Mouse (Mus musculus): ENCODE data around the gene Stap1. TPM values are rescaled to one million over a fixed set of nuclear protein-coding genes. Genes with fewer than 3 reads are reported as not detected.

Gene Stap1
- 0.09 TPM in 1 of 2 replicates, not detected in the other for polyA plus RNA-seq (2012; rRNA removed)

DNA sequence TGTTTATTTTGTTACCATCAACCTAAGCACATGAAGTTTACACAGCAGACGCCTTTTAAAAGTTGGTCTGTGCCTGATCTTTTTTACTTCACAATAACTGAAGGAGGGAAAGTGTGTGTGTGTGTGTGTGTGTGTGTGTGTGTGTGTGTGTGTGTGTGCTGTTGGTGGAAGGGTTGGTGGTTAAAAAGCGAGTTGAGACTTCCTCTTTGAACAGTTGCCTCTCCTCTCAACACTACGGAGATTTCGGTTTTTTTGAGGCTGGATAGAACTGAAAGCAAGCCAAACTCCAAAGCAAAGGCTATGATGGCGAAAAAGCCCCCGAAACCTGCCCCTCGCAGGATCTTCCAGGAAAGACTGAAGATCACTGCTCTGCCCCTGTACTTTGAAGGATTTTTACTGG lies at the start of gene Stap1:
Gene Stap1, plus strand, starts transcription at position 209 of the 400 bp plus-strand sequence.

DNA sequence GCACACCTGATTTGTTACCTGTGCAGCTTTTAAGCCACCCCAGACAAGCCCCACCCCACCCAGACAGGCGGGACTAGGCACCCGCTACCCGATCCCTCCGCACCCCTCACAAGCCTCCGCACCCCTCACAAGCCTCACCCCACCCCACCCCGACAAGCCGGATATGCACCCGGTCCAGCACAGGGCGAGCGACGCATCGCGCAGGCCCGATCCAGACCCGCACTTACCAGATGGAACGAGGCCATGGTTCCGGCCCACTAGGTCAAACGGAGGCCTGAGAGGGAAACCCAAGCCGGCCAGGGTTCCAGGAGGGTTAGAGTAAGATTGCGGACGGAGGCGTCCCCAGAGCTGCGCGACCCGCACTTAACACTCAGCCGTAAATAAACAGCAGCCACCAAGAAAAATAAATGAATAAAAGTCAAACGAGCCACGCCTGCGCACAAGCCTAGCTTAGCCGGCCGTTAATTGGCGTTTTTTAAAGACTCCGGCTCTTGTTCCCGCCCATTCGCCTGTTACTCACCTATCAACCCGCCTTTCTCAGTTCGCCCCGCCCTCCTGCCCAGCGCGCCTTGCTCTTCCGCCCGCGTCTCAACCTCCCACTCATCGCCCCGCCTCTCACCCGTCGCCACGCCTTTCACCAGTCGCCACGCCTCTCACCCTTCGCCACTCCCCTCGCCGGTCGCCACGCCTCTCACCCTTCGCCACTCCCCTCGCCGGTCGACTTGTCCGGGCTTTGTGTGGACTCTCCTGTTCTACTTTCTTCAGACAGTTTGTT lies 6.3 kb upstream of the Stap1 start, which contains the start of gene Cenpc1:
Gene Cenpc1, minus strand, starts transcription at position 483 of the 775 bp plus-strand sequence.

Other genes with a start within 250 kb of the Stap1 start
- gene Cenpc1, start 6.2 kb upstream of the Stap1 start, polyA plus RNA-seq (2012; rRNA removed) = 3.4 and 5.0 TPM in 2 replicates
- gene Uba6, start 101.1 kb downstream of the Stap1 start, polyA plus RNA-seq (2012; rRNA removed) = 0.78 and 0.99 TPM in 2 replicates
- 0.12 and 0.24 TPM in 2 replicates for gene Gnrhr, start 126.2 kb downstream of the Stap1 start, polyA plus RNA-seq (2012; rRNA removed)
- not detected in 2 replicates for gene Tmprss11c, start 217.6 kb downstream of the Stap1 start, polyA plus RNA-seq (2012; rRNA removed)